Mouse (Mus musculus): ENCODE measurements around the gene Ctf2. TPM values are rescaled to one million over a fixed set of nuclear protein-coding genes. Genes with fewer than 3 reads are reported as not detected.

Ctf2 gene
- total RNA-seq, 2 experiments from 2014 or later, result not detected

DNA sequence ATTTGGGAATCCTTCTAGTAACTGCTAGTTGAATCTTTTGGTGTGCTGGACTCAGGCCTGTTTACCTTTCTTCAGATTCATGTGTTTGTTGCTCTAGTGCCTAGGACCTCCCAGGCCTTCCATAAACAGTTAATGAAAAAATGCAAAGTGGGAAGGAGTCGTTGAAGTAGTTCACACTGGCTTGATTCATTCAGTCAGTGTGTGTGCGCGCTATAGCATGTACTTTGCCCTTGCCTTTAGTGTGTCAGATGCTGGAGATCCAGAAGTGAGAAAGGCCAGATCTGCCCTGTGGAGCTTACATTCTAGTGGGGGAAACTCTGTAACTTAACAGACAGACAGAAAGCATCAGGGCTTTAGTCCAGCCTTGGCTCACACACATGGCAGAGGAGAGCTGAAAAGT, 28.5 kb upstream of the Ctf2 start:
- DNase-seq, result no peak

DNA sequence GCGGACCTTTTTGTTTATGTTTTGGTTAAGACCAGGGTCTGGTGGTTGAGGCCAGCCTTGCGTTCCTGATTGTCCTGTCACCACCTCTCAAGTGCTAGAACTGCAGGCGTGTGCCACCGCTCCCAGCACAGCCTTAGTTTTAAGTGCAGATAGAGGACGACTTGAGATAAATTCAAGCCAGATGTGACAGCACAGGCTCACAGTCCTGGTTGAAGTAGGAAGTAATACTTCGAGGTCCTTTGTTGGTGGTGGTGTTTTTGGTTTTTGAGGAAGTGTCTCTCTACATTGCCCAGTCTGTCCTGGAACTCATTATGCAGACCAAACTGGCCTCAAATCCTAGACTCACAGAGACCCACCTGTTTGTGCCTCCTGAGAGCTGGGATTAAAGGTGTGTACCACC, 27.8 kb upstream of the Ctf2 start:
- DNase-seq, result no peak

DNA sequence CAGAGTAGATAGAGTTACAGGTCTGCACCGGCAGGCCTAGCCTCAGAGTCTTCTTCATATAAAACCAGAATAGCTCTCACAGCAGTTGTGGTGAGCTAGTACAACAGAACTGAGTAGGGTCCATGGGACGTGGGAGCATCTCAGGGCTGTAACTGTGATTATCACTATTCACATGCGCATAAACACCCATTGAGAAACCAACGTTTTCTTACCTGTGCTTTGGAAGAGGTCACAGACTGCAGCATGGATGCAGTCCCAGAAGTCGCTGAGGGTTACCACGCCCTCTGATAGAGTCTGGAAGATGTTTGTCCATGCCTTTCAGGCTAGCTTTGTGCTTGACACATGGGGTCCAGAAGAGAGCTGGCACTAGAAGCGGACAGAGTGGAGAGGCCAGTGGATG, 21.8 kb upstream of the Ctf2 start:
- DNase-seq, result no peak

DNA sequence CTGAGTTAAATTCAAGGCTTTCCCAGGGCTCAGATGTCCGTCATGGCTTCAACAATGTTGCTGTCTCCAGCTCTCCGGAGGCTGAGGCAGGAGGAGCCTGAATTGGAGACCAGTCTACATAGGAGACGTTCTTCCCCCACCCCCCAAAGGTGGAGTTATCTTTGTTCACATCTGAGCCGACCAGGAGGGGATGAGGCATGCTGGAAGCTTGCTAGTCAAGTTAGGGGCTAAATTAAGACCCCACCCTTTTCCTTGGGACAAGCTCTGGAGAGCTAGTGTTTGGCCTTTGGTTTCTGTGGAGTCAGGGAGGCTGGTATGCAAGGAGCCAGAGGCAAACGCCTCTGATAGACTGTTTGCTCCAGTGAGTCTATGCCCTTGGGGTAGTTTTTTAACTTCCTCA, 21.2 kb upstream of the Ctf2 start:
- no peak for DNase-seq

DNA sequence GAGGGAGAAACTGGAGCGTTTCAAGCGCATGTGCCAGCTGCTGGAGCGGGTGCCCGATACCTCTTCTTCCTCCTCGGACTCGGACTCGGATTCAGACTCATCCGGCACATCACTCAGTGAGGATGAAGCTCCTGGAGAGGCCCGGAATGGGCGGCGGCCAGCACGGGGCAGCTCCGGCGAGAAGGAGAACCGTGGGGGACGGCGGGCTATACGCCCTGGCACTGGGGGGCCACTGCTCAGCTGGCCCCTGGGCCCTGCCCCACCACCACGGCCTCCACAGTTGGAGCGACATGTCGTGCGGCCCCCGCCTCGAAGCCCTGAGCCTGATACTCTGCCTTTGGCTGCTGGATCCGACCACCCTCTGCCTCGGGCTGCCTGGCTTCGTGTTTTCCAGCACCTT, 20.1 kb upstream of the Ctf2 start:
- no peak for DNase-seq

DNA sequence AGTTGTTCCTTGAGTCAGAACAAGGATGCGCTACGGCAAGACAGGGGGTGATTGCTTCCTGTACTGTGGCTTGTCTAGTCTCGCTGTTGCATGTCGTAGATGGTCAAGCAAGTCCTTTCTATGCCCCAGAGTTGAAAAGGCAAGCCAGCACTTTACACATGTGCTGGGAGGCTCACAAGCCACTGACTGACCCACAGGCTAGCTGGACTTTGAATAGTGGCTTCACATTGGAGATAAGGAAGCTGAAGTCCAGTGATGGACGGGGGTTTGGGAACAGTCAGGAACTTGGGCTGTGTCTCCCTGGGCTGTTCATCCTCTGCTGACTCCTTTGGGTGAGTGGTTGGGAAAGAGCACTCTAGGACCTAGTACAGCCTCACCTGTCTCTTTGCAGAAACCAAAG, 19.7 kb upstream of the Ctf2 start:
- no peak for DNase-seq

DNA sequence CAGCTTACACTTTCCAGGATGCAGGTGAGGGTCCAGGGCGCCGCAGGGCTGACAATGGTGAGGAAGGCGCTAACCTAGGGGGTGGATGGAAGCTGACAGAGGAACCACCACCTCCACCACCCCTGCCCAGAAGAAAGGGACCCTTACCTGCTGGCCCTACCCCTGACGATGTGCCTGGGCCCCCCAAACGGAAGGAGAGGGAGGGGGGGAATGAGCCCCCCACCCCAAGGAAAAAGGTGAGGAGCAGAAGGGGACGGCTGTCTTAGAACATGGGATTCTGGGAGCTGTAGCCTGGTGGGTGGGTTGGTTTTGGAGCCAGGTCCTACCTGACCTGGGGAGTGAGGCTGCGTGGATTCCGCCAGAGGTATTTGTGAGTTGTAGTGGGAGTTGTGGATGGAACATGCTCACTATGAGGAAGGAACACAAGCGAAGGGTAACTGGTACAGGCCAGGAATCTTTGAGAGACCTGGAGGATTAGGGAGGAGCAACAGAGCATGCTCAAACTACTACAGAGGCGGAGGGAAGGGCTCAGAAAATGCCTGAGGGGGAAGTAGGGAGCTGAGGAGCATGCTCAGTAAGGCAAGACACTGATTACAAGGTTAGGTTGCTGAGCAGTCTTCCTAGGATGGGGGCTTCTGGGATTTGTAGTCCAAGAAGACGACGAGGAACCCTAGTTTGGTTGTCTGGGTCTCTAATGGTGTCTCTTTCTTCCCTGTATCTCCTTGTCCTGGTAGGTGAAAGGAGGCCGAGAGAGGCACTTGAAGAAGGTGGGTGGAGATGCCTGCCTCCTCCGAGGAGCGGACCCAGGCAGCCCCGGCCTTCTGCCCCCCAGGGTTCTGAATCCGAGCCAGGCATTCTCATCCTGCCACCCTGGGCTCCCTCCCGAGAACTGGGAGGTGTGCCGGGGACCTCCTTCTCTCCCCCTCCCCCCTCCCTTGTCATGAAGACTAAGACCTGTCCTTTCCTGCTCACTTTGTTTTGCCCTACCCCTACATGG, 18.5 kb upstream of the Ctf2 start:
- no peak for DNase-seq

DNA sequence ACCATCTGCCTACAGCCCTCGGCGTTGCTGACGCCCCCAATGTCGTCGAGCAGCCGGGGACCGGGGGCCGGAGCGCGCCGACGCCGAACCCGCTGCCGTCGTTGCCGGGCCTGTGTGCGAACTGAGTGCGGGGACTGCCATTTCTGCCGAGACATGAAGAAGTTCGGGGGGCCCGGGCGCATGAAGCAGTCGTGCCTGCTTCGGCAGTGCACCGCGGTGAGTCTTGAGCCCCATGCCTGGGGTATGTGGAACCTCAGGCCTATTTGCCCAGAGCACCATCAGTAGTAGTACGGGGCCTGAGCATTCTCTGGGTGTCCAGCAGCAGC, 16.2 kb upstream of the Ctf2 start:
- DNase-seq, result no peak

DNA sequence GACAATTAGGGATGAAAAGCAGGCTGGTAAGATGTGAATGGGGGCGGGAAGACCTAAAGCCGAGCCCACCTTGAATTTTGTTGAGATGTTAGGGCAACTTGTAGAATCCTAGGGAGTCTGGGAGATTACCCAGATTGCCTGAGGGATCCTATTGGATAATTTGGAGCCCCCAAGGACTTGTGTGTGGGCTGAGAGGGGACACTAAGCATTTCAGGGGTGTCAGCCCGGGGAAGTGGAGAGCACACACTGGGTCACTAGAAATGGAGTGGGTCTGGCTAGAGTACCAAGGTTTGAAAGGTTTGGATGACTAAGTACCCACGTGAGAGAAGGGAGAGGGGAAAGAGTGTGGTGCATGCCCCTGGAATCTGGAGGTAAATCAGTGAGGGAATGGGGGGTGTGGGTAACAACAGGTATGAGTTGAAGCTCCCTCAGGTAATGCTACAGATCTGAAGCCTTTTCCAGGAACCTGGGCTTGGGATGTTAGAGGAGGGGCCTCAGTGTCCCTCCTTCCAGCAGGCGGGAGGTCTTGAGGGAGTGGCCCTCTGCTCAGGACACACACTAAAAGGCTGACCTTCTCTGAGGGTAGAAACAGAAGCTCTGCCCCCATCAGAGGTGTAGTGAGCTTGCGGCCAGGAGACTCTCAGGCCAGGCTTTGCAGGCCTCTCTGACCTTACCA, 15.7 kb upstream of the Ctf2 start:
- DNase-seq, result no peak

DNA sequence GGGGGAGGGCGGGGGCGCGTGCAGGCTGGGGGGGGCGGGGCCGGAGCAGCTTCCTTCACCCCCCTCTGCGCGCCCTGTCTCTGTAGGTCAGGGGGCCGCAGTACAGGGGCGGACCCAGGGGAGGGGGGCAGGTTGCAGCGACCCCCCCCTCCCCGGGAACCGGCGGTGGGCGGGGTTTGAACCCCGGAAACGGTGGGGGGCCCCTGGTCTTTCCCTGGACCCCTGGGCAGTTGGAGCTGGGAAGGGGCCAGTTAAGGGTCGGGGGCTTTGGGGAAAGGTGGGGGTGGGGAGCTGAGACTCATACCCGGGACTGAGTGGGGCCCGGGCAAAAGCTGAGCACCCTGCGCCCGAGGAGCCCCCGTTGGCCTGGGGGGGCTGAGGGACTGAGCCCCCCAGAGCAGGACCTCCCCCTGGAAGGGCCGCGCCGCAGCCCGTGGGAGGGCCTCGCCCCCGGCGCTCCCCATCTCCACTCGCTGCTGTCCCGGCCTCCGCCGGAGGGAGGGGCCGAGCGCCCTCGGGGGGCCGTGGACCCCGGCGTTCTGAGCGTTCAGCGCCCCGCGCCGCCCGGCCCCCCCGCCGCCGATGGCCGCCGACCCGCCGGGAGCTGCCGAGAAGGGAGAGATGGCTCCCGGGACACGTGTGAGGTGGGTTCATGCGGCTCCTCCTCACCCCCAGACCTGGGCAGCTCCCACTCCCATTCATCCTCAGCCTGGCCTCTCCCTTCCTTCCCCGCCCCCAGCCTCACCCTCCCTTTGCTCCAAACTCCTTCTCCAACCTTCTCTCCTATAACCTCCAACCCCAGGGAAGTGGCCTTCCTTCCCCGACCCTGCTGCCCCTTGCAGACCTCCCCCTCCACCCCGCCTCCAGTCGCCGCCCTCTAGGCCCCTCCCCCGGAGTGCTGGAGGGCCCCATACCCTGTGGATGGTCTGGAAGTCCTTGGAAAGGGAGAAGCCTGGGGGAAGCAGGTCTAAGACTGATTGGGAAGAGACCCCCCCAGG, 14.8 kb upstream of the Ctf2 start:
- peak; percentile 18 to 52 for DNase-seq

DNA sequence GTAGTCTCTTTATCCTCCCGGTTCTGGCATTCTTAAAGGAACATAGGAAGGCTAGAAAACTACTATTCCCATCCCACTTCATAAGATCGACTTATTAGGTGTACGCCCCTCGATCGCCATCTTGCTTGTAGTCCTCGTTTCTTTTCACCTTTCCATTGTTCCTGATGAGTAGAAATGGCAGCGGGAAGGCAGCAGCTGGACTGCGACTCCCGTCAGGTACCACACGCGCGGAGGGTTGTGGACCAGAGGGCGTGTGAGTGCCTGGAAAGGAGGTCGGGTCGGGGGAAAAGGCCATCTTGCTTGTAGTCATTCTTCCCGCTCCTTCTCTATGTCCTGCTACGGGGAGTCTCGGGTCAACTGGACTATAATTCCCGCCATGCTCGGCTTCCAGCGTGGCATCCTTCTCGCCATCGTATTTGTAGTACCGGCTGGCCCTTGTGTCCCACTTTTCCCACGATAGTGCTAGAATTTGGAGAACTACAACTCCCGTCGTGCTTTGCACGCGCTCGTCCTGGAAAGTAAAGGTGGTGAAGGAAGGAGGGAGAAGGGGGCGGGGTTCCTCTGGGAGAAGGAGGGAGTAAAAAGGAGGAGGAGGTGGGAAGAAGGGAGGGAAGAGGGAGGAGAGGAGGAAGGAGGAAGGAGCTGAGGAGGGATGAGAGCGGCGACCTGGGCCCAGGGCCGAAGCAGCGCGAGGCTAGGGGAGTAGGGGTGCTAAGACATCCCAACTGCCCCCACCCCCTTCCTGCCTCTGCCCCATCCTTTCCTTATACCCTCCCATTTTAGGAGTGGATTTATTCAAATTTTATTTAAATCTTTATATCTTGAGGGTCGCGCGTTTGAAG, 13.9 kb upstream of the Ctf2 start:
- peak; percentile 95 for DNase-seq

DNA sequence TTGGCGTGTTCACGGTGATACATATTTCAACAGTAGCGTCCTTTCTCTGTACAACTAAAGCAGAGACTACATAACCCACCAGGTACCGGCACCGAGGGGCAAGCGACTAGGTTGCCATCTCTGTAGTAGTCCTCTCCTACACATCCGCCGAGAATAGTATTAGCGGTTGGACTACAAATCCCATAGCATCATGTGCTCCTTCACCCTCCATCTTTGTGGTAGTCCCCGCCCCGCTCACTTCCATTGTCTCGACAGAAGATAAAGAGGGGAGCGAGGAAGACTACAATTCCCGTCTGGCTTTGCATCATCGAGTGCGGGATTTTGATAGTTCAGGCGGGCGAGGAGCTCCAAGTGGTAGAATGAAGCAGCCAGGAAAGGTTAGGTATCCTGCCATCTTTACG, 13.3 kb upstream of the Ctf2 start:
- DNase-seq, result peak; percentile 92 to 93

DNA sequence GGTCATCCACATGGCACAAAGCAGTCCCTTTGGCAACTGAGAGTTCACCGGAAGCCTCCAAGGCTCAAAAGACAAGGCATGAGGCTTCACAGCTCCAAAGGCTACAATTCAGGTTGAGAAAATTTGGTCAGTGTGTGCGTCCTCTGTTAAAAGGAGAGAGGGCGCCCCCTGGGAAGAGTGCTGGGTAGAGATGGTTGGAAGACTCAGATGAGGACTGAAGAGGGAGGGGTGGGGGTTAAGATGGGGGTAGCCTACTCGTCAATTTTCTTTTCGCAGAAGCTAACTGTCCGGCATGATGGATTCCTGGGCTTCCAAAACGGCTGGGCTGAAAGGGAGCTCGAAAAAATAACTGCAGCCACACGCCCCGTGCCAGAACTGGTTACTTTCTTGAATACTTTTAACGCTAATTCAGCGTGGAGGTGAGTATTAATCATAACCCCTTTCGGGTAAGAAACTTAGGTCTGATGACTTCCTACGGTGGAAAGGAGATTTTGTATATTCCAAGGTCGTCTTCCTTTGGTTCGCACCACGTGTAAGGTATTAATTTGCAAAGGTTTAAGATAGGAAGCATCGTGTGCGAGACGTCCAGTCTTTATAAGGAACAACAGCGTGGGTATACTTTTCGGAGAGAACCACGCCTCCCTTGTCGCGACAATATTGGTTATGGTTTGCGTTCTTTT, 12.5 kb upstream of the Ctf2 start, which contains the start of gene Fbxl19:
Gene Fbxl19 (plus strand): TSS at position 178 of the 680 bp plus-strand sequence.
- peak; percentile 79 to 87 for DNase-seq

DNA sequence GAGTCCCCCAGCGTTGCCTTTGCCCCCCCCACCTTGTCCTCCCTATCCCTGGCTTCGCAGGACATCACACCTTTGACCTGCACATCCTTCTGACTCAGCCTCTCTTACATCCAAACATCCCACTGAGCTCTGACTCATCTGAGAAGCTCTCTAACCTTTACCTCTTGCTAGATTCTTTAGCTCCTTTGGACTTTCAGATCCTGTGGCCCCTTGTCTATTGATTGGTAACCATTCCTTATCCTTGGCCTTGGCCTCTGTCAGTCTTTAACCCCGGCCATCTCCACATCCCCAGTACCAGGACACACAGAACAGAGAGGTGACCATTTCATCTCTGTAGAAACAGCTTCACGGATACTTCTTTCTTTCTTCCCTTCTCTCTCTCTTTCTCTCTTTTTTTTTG, 1.8 kb downstream of the Ctf2 start:
- no peak for DNase-seq

DNA sequence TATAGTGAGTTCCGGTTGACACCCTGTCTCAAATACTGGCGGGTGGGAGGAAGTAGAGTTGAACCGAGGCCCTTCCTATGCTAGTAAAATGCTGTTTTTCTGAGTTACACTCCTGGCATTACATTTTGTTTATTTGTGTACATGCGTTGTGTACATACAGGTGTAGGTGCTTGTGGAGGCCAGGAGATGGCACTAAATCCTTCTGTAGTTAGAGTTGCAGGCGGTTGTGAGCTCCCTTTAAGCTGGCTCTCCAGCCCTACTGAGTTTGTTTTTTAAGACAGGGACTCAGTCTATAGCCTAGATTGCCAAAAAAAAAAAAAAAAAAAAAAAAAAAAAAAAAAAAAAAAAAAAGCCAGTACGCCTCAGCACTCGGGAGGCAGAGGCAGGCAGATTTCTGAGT, 4.1 kb downstream of the Ctf2 start:
- no peak for DNase-seq

DNA sequence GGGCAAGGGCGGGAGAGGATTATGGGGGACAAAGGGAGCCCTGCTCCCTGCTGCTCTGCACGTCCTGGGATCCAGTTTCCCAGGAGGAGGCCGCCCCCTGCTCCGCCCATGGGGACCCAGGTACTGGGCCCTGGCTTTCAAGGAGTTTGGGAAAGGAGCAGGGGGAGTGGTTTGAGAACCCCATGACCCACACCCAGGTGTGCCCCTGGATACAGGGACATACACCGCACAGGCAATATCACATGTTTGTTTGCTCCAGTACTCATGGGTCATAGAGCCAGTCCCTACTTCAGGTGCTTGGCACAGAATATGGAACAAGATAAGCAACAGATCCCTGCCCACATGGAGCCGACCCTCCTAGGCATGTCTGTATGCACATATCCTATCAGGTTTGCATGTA, 6.0 kb downstream of the Ctf2 start:
- DNase-seq, result no peak

DNA sequence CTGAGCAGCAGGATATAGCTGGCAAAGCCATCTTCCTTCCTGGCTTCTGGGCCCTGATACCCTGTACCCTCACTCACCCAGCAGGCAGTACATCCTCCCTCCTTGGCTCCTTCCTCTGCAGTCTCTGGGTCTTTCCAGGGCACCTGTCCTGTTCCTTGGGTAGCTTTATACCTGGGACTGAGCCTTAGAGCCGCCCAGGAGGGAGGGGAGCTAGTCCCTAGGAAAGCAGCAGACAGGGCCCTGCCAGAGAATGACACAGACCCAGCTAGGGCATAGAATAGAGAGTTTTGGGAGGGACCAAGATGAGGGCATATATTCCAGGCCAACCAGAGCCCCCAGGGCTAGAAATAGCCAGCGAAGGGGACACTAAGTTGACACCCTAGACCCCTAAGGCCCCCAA, 6.5 kb downstream of the Ctf2 start:
- DNase-seq, result no peak

DNA sequence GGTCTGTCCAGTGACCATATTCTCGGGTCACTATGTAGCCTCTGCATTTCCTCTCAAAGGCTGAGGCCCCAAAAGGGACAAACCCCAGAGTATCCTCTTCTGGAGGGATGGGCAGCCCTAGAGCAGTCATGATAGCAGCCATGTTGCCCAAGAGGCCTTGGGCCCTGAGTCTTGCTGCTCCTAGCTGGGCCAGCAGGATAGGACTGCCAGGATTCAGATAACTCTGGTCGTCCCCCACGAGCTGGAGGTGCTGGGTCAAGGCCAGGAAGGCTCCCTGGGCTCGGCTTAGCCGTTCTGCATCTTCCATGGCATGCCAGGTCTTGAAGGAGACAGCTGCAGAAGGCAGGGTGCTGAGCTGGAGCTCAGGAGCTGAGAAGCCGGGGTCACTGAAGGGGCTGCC, 12.7 kb downstream of the Ctf2 start:
- peak in 1 of 2 experiments; percentile 26 for DNase-seq

DNA sequence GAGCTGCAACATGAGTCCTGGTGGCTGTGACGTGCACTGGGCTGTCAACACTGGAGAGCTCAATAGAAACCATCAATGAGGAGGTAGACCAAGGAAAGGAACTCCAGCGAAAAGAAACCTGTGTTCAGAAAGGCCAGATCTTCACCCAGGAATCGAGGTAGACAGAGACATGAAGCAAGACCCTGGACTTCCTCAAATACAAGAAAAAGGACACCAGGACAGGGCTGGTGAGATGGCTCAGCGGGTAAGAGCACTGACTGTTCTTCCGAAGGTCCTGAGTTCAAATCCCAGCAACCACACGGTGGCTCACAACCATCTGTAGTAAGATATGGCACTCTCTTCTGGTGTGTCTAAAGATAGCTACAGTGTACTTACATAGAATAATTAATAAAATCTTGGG, 13.6 kb downstream of the Ctf2 start:
- no peak for DNase-seq

DNA sequence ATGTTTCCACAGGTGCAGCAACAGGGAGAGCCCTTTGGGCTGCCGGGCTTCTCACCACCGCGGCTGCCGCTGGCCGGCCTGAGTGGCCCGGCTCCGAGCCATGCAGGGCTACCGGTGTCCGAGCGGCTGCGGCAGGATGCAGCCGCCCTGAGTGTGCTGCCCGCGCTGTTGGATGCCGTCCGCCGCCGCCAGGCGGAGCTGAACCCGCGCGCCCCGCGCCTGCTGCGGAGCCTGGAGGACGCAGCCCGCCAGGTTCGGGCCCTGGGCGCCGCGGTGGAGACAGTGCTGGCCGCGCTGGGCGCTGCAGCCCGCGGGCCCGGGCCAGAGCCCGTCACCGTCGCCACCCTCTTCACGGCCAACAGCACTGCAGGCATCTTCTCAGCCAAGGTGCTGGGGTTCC, 15.0 kb downstream of the Ctf2 start:
- DNase-seq, result peak; percentile 81 to 88

DNA sequence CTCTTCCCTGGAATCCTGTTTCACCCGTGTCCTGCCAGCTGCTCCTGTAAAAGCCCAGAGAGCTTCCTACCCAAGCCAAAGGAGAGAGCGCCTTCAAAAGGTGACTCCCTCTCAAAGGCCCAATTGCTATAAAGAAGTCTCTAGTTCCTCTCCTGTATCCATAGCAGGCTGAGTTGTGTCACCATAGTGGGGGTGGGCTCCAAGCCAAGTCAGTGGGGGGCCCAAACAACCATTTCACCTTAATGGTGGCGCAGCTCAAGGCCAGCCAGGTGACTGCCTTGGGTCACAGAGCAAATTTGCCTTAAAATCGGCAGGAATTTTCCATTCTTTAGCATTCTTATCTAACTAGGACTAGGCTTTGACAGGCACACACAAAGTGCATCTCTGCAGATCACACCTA, 17.1 kb downstream of the Ctf2 start:
- no peak for DNase-seq

Measured in adrenal gland, postnatal 36 days (tissue).